Mouse (Mus musculus) small intestine, adult 2 months (tissue): ENCODE measurements around the gene Smc3.

Experiments
- CTCF ChIP-seq: fragments of 200-500 bp; IDR thresholded peaks from 2 replicates; pipeline ENCODE4 v1.5.1; 2012; ENCODE audit warnings: low read depth, mild to moderate bottlenecking, control low read depth, inconsistent platforms, low read length, moderate library complexity, mixed read lengths; ENCODE audit not compliant: insufficient replicate concordance, insufficient read length; ENCODE audit errors: extremely low read depth
- POLR2A ChIP-seq: fragments of 200-500 bp; IDR thresholded peaks from 2 replicates; pipeline ENCODE4 v1.6.1; 2012; ENCODE audit warnings: low read depth, mild to moderate bottlenecking, control low read depth, inconsistent platforms, low read length, moderate library complexity

DNA sequence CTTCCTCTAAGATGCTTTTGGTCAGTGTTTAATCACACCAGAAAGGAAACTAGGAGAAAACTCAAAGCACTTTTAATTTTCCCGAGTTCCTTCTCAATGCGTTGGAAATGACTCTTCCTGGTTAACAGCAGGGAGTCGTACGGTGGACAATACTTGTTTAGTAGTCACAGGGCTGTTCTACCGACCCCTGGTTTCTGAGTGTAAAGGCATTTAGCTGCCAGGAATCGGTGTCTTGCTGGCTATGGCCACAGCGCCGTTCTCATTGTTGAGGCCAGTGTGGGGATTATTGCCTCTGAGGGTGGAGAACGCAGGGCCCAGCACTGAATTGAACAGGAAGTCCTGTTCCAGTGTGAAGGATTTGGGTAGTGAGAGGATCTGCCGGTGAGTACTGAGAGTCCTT is 90.6 kb downstream of the Smc3 start:
- TF ChIP-seq CTCF: no peak
- TF ChIP-seq POLR2A: no peak
